Mouse (Mus musculus): ENCODE data around the gene Btbd35f28. TPM values are rescaled to one million over a fixed set of nuclear protein-coding genes. Genes with fewer than 3 reads are reported as not detected.
"Not testable (repeated sequence)": the region's sequence is repeated elsewhere in the genome, so short reads cannot be mapped to it uniquely, and the experiment has no call there.

The Btbd35f28 gene
- total RNA-seq (2021), result not detected
- long read RNA-seq, experiment 1, result 0 reads
- long read RNA-seq, experiment 2, result 0 reads

DNA sequence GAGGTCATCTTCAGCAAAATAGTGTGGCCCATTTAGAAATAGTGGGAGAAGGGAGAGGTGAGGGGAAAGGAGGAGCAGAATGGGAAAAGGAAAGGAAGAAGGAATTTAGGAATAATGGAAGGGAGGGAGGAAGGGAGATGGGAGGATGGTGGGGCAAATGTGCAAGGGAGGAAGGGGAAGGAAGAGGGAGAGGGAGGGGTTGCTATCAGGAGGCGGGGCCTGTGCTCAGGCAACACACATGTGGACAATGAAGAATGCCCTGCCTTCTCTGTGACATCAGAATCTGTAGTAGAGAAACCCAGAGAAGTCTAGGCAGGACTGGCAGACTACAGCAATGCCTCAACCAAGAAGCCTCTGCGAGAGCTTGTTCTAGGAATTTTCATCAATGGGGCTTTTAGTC lies at the start of gene Btbd35f28:
Gene Btbd35f28, plus strand, starts transcription at position 301 of the 400 bp plus-strand sequence.
- not testable (repeated sequence) for DNase-seq

Other genes with a start within 250 kb of the Btbd35f28 start
- not detected for gene Btbd35f16, start 239.6 kb upstream of the Btbd35f28 start, total RNA-seq (2021)
- gene Btbd35f3, start 158.9 kb upstream of the Btbd35f28 start, total RNA-seq (2021), result not detected
- gene Btbd35f20, start 94.7 kb downstream of the Btbd35f28 start, total RNA-seq (2021), result not detected
- not detected for gene Btbd35f17, start 174.1 kb downstream of the Btbd35f28 start, total RNA-seq (2021)